Mouse (Mus musculus) C2C12 (cell line): Measurements from ENCODE around the gene Lcorl.

ENCODE experiments used
- CEBPB ChIP-seq: IDR thresholded peaks from one replicate; pipeline ENCODE4 v1.6.1; 2011; ENCODE audit warnings: low read depth, mild to moderate bottlenecking, control low read depth, moderate library complexity
- CTCF ChIP-seq: IDR thresholded peaks from one replicate; pipeline ENCODE4 v1.5.1; 2011; ENCODE audit not compliant: control insufficient read depth, insufficient read depth, insufficient read length
- MAX ChIP-seq: IDR thresholded peaks from one replicate; pipeline ENCODE4 v1.6.1; 2011; ENCODE audit warnings: mild to moderate bottlenecking, control low read depth
- USF1 ChIP-seq: IDR thresholded peaks from one replicate; pipeline ENCODE4 v1.6.1; 2011; ENCODE audit warnings: low read depth, mild to moderate bottlenecking, control low read depth, moderate library complexity

DNA sequence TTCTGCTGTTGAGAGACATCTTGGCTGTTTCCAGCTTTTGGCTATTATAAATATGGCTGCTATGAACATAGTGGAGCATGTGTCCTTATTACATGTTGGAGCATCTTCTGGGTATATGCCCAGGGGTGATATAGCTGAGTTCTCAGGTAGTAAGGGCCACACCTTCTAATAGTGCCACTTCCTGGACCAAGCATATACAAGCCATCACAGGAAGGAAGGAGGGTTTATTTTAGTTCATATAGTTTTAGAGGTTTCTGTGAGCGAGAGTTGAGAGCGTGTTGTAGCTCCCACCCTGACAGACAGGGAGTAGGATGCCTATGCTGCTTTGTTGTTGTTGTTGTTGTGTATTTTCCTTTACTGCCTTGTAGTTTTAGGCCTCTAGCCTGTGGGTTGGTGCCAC is 172.2 kb downstream of the Lcorl start:
- TF ChIP-seq CTCF: no peak
- TF ChIP-seq CEBPB: no peak
- no peak for TF ChIP-seq MAX
- no peak for TF ChIP-seq USF1
